Mouse (Mus musculus) cerebellum, adult 2 months (tissue): ENCODE results near the gene Ints11. TPM values are rescaled to one million over a fixed set of nuclear protein-coding genes. Genes with fewer than 3 reads are reported as not detected.
A peak's percentile ranks its signal among the peaks of the same experiment; 100 is the strongest.

ENCODE experiments used
- DNase-seq, 2 experiments: peaks; one replicate each; pipeline ENCODE4 v3.0.0; 2021
- H3K27ac ChIP-seq: fragments of 200-500 bp; 2 replicates; pipeline ENCODE4 v1.5.1; 2012; ENCODE audit warnings: low read length, control low read depth, inconsistent platforms; ENCODE audit not compliant: insufficient read depth
- H3K27me3 ChIP-seq: fragments of 200-500 bp; 2 replicates; pipeline ENCODE4 v1.6.1; 2012; ENCODE audit warnings: inconsistent platforms, mild to moderate bottlenecking, low read length, moderate library complexity; ENCODE audit not compliant: control insufficient read depth, insufficient read depth
- H3K4me1 ChIP-seq: fragments of 200-500 bp; 2 replicates; pipeline ENCODE4 v1.6.1; 2011; ENCODE audit warnings: low read length; ENCODE audit not compliant: control insufficient read depth, insufficient read depth
- H3K4me3 ChIP-seq: fragments of 200-500 bp; replicated peaks from 2 replicates; pipeline ENCODE3; 2011; ENCODE audit warnings: mild to moderate bottlenecking, low read depth, low read length, control low read depth; ENCODE audit not compliant: insufficient read depth
- CTCF ChIP-seq: fragments of 200-500 bp; IDR thresholded peaks from 2 replicates; pipeline ENCODE4 v1.5.1; 2011; ENCODE audit warnings: low read depth, mild to moderate bottlenecking, control low read depth, low read length, moderate library complexity, borderline replicate concordance; ENCODE audit not compliant: insufficient read depth
- POLR2A ChIP-seq: fragments of 200-500 bp; IDR thresholded peaks from 2 replicates; pipeline ENCODE4 v1.6.1; 2011; ENCODE audit warnings: low read length, control low read depth, borderline replicate concordance; ENCODE audit not compliant: insufficient read depth
- WGBS: fragments of 180-500 bp; shearing (Covaris S2); methylation state at CpG from one replicate; pipeline ENCODE4 v1.1.7; 2018; 5-methylcytosine and 5-hydroxymethylcytosine counted together
- polyA plus RNA-seq: library from polyadenylated mRNA; depleted of rRNA; stranded (reverse); fragments of >200 nt; gene quantifications from 2 replicates; pipeline ENCODE4 v1.2.3, GENCODE M21; 2012

The Ints11 gene
- polyA plus RNA-seq, 1 experiment = 50.1 TPM

DNA sequence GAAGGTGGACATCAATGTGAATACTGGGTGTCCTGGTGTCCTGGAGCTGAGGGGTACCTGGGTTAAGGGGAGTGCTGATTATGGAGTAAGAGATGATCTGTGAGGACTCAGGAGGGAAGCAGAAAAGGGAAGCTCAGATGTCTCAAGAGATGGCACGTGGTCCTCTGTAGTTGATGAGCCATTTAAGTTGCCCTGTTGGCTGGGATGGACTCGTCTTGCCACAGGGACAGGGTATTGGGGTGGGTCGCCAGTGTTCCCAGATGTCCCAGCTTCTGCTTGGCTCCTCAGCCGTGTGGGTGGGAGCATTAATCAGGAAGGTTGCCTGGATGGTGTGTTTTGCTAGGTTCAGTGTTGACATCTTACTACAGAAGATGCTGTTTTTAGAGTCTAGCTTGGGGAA, 36.1 kb upstream of the Ints11 start:
- peaks cover 12% of the 10 kb centered on the region for H3K4me1 ChIP-seq
- H3K27ac ChIP-seq = no peak overlapping the region
- no peak overlapping the region for H3K4me3 ChIP-seq
- no peak for DNase-seq
- WGBS = 87% methylated on average over 4 of the region's 4 CpGs
- TF ChIP-seq POLR2A = no peak
- no peak for TF ChIP-seq CTCF
- no peaks in the 10 kb centered on the region for H3K27me3 ChIP-seq

GRCm38 (mm10) chr4:155833836-155834235, 35.5 kb upstream of the Ints11 start:
- 19% methylated on average over 2 of the region's 2 CpGs for WGBS
- Histone ChIP-seq H3K4me3 (no peak overlapping the region), H3K4me1 (peaks cover 12% of the 10 kb centered on the region), H3K27ac (no peak overlapping the region), H3K27me3 (no peaks in the 10 kb centered on the region)
- peak; percentile 69 to 70 for DNase-seq
- TF ChIP-seq POLR2A (no peak), CTCF (peak; percentile 68)

DNA sequence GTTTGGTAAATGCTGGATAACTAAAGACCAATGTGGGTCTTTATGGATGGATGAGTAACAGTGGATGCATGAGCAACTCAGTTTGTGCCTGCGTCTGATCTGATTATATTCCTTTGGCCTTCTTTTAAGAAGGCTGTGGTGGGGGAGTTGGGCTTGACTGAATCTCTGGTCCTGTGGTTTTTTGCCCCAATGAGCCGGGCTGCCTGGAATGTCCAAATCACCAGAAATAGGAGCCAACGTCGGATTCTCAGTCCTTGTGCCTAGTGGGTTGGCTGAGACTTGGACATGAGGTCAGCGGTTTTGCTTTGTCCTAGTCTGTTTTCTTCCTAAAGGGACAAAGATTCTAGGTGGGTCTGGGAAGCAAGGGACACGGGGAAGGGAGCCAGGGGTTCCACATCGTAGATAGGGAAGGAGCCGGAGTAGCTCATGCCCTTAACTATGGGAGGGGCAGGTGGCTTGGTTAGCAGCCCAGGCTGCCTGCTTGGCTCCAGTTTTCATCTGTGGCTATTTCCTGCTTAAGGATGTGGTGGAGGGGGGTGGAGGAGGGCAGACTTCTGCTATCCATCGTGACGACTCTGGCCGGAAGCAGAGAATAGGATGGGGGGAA, 31.8 kb upstream of the Ints11 start:
- Histone ChIP-seq H3K4me3 (no peak overlapping the region), H3K4me1 (peaks cover 17% of the 10 kb centered on the region), H3K27ac (no peak overlapping the region), H3K27me3 (no peaks in the 10 kb centered on the region)
- TF ChIP-seq CTCF = no peak
- TF ChIP-seq POLR2A = no peak
- 24% methylated on average over 11 of the region's 11 CpGs for WGBS
- no peak for DNase-seq

GRCm38 (mm10) chr4:155838187-155839153, 30.9 kb upstream of the Ints11 start:
- Histone ChIP-seq H3K4me1 (peaks cover 11% of the 10 kb centered on the region), H3K27ac (no peak overlapping the region), H3K27me3 (no peaks in the 10 kb centered on the region), H3K4me3 (no peak overlapping the region)
- no peak for DNase-seq
- TF ChIP-seq CTCF (no peak), POLR2A (no peak)
- 39% methylated on average over 8 of the region's 8 CpGs for WGBS

DNA sequence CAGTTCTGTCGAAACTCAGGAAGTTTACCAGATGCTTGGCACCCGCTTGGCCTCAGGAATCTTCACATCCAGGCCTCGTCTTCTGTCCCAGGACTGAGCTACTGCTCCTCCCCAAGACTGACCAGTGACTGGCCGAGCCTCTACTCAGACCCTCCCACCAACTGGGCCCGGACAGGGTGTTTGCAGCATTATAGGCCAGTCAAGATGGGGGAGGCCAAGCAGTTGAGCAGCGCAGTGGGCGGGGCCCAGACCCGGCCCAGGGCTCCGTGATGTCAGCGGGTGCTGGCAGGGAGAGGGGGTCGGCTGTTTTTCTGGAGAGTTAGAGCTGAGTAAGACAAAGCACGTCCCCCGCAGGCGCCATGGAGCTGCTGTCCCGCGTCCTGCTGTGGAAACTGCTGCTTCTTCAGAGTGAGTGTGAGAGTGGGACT, 29.8 kb upstream of the Ints11 start, which contains the start of gene Mxra8:
Mxra8 (plus strand) TSS at position 198 of the 428 bp plus-strand sequence.
- H3K4me1 ChIP-seq = peaks cover 11% of the 10 kb centered on the region
- peak in 1 of 2 experiments; percentile 44 for DNase-seq
- 33% methylated on average over 16 of the region's 16 CpGs for WGBS
- TF ChIP-seq CTCF = no peak
- no peak for TF ChIP-seq POLR2A
- H3K4me3 ChIP-seq = peak within 1 kb of the TSS; percentile 35
- no peaks in the 10 kb centered on the region for H3K27me3 ChIP-seq
- H3K27ac ChIP-seq = 0 out of 2 replicates have a peak within 1 kb of the TSS, but pooled peaks have one; percentile 22

DNA sequence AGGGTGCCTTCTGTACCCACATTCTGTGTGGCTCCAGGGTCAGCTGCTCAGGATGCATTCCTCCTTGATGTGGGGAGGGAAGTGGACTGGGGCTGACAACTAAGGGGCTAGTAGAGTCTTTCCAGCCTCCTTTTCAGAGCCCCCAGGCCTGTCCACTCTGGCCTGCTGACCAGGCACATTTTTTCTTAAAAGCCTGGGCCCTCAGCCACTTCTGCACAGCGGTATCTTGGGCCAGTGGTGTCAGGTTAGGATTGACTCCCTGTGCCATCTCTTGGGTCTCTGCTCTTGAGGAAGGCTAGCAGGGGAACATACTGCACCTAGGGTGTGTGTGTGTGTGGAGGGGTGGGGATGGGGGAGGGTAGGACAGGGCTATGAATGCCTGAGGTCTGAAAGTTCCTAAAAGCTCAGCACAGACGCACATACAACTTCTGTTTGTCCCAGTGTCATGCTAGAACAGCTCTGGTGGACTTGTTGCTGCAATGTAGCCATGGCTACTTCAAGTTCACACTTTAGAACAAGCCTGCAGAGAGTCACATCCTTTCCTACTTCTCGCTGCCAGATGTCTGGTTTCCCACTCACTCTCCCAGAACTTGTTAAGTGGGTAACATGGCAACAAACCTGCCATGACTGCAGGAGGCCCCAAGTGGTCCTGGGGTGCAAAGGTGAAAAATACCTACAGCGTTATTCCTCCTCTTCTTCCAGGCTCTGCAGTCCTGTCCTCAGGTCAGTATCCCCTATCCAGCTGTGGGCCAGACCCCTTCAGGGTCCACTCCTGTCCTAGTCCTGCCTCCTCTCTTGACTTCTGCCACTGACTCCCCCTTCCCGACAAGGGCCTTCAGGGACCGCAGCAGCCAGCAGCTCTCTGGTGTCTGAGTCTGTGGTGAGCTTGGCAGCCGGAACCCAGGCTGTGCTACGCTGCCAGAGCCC, 29.0 kb upstream of the Ints11 start:
- Histone ChIP-seq H3K27me3 (no peaks in the 10 kb centered on the region), H3K27ac (0 out of 2 replicates have a peak overlapping the region, but pooled peaks have one; percentile 22), H3K4me1 (peaks cover 11% of the 10 kb centered on the region), H3K4me3 (no peak overlapping the region)
- 38% methylated on average over 8 of the region's 8 CpGs for WGBS
- TF ChIP-seq CTCF = no peak
- DNase-seq = no peak

DNA sequence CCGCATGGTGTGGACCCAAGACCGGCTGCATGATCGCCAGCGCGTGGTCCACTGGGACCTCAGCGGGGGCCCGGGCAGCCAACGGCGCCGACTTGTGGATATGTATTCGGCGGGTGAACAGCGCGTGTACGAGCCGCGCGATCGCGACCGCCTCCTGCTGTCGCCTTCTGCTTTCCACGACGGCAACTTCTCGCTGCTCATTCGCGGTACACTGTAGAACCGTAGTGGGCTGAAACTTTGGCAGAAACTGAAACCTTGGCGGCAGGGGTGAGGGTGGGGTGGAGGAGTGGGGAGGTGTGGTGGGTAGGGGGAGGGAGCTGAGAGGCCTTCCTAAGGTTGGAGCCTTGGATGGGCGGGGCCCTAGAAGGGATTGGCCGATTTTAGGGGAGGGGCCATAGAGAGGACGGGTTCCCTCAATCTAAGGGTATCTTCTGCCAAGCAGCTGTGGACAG, 28.3 kb upstream of the Ints11 start:
- peak in 1 of 2 experiments; percentile 35 for DNase-seq
- no peak for TF ChIP-seq POLR2A

More for the DNA sequence above, 28.3 kb upstream of the Ints11 start:
- Histone ChIP-seq H3K4me1 (peaks cover 11% of the 10 kb centered on the region), H3K27me3 (no peaks in the 10 kb centered on the region), H3K27ac (no peak overlapping the region), H3K4me3 (peak overlapping the region; percentile 28)
- 5% methylated on average over 32 of the region's 32 CpGs for WGBS
